Mouse (Mus musculus): ENCODE results near the gene Trmt10a.

Gene Trmt10a

DNA sequence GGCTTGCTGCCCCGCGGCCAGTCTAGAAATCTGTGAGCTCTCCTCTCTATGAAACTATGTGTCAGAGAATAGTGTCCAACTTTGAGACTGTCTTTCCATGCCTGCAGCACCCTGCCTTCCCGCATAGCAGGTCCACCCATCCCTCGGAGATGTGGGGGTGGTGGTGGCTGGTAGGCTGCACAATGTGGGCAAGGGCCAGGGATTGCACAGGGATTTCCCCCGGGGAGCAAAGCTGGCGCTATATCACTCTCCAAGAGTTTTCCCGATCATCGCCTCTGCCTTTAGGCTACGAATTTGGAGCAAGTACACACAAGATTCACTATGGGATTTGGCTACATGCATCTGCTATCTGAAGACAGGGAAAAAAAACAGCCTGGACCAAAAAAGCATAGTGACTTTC, 54.3 kb downstream of the Trmt10a start:
- no peak for DNase-seq (ENCODE audit: low spot score)

DNA sequence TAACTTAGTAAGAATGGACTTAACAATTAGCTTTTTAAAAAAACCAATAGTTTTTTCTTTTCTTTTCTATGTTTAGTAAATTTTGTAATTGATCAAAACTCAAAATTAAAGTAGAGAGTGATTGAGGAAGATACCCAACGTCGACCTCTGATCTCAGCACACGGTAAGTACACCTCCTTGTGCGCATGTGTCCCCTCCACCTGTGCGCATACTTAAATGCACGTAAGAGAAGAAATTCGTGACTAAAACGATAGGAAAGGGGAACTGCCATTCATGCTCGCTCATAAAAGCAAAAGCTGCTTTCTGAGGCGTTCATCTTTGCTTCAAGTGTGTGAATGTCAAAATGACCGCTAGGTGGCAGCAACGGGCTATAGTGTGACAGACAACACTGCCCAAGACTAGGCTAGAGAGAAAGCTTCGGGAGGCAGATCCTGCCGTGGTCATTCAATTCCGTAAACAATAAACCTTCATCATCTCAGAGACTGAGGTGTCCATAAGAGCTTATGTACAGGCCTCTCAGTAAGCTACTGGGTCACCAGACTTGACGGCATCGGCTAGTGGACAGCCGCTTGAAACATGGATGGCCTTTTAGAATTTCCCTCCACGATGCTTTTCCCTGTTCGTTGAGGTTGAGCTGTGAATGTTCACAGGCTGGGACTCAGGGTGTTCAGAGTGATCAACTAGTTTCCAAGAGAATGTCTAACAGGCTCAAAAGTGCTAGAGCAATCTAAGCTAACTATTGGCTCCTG, 54.9 kb downstream of the Trmt10a start:
- DNase-seq (ENCODE audit: low spot score) = peak; percentile 91

DNA sequence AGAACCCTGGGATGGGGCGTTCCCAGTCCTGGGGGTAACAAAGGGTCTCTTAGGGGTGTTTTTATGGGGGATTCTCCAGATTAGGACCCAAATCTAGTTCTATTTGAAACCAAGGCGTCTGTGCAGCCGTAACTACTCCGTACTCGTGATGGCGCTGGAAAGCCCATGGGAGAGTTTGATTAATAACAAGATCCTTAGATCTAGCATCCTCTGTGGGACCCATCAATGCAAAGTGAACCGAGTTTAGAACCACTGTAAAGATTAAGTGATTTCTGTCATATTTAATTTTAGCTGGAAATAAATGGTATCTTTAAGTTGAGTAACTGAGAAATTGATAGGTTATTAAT, 55.4 kb downstream of the Trmt10a start:
- DNase-seq (ENCODE audit: low spot score) = no peak

DNA sequence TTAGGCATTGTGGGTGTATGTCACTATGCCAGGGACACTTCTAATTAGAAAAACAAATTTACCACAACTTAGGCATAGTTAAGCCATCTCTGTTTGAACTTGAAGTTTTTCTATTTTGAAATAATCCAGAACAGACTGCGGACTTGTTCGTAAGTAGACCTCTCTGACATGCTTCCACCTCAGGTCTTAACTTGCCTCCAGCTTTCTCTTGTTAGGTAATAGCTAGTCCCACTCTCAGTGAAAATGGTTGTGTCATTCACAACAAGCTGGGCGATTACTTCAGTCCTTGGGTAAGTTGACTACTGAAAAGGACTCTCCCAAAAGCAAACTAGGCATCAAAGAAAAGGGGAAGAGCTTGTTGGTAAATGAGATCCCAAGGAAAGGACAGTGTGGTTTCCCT, 65.6 kb downstream of the Trmt10a start:
- no peak for DNase-seq (ENCODE audit: low spot score)
